Mouse (Mus musculus) adrenal gland, adult 8-10 months (tissue): ENCODE data around the gene Sdc4. TPM values are rescaled to one million over a fixed set of nuclear protein-coding genes. Genes with fewer than 3 reads are reported as not detected.

Experiments
- DNase-seq: peaks from one replicate; pipeline ENCODE4 v3.0.0; 2022
- total RNA-seq, 4 experiments: library from RNA; stranded (reverse); gene quantifications; 2 replicates each; pipeline ENCODE4 v1.2.4; 2022

The Sdc4 gene
- total RNA-seq, 4 experiments from 2014 or later: 89.0 to 114 (median 105) TPM

GRCm38 (mm10) chr2:164449341-164450042 lies 5.8 kb upstream of the Sdc4 start:
- no peak for DNase-seq

GRCm38 (mm10) chr2:164448921-164449320 lies 5.2 kb upstream of the Sdc4 start:
- DNase-seq: no peak

- no peak for DNase-seq
Observed at GRCm38 (mm10) chr2:164448140-164448539, 4.5 kb upstream of the Sdc4 start.

DNA sequence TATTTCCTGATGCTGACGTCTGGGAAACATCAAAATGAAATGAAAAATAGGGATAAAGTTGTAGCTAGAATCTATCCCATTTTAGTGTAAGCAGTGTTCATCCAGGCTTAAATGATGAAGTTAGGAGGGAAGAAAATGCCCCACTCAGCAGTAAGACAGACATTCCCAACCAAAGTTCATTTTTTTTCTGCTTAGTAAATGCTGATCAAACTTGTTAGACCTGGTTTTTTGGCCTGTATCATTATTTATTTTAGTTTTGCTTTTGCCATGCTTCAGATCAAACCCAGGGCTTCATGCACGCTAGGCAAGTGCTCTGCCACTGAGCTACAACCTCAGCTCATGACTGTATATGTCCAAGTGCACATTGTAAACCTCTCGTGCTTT lies 2.4 kb upstream of the Sdc4 start:
- DNase-seq: no peak

DNA sequence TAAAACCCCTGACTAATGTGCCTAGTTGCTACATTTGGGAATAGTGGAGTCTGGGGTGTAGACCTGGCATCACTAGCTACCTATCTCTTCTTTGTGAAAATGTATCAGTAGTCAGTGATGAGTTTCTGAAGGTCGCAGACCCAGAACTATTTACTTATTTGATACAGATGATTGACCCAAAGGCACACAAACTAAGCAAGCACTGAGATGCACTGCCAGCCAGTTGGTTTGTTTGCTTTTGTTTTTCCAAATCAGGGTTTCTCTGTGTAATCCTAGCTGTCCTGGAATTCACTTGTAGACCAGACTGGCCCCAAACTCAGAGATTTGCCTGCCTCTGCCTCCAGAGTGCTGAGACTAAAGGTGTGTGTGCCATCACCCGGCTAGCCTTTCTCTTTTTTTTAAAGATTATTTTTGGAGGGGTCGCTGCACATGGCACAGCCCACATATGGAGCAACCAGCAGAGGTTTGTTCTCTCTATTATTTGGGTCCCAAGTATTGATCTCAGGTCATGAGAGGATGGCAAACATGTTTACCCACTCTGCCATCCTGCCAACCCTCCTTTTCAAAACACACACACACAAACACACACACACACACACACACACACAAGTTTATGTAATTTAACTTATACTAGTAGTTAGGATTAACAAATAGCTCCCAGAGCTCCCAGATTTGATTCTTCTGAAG lies 1.9 kb upstream of the Sdc4 start:
- no peak for DNase-seq

DNA sequence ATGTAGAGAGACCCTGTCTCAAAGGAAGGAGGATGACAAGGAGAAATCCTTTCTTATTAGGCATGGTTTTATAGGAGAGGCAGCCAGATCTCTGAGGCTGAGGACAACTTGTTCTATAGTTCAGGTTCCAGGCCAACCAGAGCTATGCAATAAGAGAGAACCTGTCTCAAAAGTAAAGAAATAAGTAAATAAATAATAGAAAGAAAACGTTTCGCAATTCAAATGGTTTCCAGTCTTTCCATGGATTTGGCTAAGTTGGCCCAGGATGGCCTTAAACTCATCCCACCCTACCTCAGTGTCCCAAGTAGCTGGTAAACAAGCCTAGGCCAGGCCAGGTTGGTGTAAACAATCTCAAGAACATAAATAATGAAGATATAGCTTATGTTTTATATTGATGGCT lies 1.0 kb upstream of the Sdc4 start:
- DNase-seq: no peak

GRCm38 (mm10) chr2:164443051-164443437 lies 643 bp downstream of the Sdc4 start:
- DNase-seq: peak; percentile 86

- DNase-seq: no peak
Observed at GRCm38 (mm10) chr2:164442315-164443050, 1.2 kb downstream of the Sdc4 start.

GRCm38 (mm10) chr2:164441731-164442130 lies 2.0 kb downstream of the Sdc4 start:
- no peak for DNase-seq

- no peak for DNase-seq
Observed at GRCm38 (mm10) chr2:164441155-164441554, 2.5 kb downstream of the Sdc4 start.

- DNase-seq: no peak
Observed at GRCm38 (mm10) chr2:164440314-164440713, 3.4 kb downstream of the Sdc4 start.

GRCm38 (mm10) chr2:164439001-164439421 lies 4.7 kb downstream of the Sdc4 start:
- DNase-seq: no peak

- no peak for DNase-seq
Observed at GRCm38 (mm10) chr2:164438257-164438656, 5.4 kb downstream of the Sdc4 start.

DNA sequence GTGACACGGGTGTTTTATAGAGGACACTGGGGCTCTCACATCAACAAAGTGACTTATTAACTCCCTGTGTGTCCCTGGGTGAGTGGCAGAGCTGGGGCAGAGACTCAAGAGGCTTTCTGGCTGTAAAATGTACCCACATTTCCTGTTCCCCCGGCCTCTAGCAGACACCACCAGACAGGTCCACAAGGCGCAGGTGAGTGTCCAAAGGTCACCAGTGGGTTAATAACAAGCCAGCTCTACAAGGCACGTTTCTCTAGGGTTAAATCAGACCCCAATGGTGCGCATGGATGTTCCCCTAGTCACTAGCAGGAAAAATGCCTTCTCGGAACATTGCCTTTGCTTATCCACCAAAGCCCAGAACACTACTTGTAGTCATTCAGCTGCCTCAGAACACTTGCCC lies 6.0 kb downstream of the Sdc4 start:
- DNase-seq: no peak

- no peak for DNase-seq
Observed at GRCm38 (mm10) chr2:164436961-164437360, 6.7 kb downstream of the Sdc4 start.

DNA sequence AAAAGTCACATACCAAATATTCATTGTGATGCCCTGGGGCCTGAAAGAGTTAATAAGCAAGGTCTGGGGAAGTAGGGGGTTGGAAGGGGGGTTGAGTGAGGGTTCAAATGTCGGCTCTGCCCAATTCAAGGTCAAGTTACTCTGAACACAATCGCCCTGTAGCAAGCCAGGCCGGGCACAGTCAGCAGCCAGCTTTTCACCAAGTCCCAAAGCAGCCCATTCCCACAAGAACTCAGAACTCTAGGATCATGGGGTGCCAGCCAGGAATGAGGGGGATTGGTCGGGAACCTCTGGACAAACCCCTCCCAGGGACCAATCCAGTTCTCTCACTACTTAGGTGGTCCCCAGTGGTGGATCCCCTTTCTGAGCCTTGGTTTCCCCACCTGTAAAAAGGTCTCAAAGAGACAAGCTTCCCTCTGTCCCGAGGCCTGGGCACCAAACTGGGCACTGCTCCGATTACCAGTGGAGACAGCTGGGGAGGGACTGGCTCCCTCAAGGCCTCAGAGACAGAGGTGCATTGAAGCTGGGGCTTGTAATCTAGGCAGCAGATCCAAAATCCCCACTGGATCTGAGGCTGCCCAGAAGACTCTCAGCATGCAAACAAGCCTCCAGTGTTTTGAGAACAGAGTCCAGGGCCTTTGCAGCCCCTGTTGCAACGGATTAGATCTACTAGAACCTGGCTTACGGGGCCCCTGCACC lies 7.3 kb downstream of the Sdc4 start:
- DNase-seq: no peak

GRCm38 (mm10) chr2:164435216-164436090 lies 8.2 kb downstream of the Sdc4 start:
- DNase-seq: no peak

DNA sequence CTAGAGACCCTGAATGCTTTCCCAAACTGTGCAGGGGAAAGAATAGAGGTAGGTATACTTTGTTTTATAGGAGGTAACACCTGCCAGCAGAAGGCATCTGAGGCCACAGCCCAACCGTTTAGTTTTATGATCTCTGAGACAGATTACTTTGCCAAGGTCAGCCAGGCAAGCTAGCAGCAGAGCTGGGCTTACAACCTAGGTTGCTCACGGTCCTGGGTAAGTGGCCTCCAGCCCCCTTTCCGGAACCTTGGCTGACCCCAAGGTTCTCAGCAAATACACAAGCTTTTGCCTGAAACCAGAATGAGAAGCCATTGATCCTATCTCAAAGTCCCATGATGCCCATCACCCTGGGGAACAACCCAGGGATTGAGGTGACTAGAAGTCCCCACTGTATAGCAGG lies 9.0 kb downstream of the Sdc4 start:
- no peak for DNase-seq

GRCm38 (mm10) chr2:164433278-164433895 lies 10.3 kb downstream of the Sdc4 start:
- no peak for DNase-seq

- no peak for DNase-seq
Observed at GRCm38 (mm10) chr2:164432541-164433191, 11.0 kb downstream of the Sdc4 start.
